Mouse (Mus musculus): ENCODE measurements around the gene Olfr773. TPM values are rescaled to one million over a fixed set of nuclear protein-coding genes. Genes with fewer than 3 reads are reported as not detected.
"Not testable (repeated sequence)": the region's sequence is repeated elsewhere in the genome, so short reads cannot be mapped to it uniquely, and the experiment has no call there.

Gene Olfr773
- total RNA-seq (2017): not detected in 2 replicates

- not testable (repeated sequence) for ATAC-seq (ENCODE audit: extremely low read depth, insufficient number of reproducible peaks, low FRiP score, poor library complexity, severe bottlenecking)
Observed at GRCm38 (mm10) chr10:129187319-129187718, at the start of gene Olfr773. TSS of gene Olfr773 (minus strand) at chr10:129187419.

- ATAC-seq (ENCODE audit: extremely low read depth, insufficient number of reproducible peaks, low FRiP score, poor library complexity, severe bottlenecking): no peak
Observed at GRCm38 (mm10) chr10:129235904-129236303, 48.7 kb upstream of the Olfr773 start, which contains the start of gene Olfr774. TSS of gene Olfr774 (plus strand) at chr10:129236204.

- ATAC-seq (ENCODE audit: extremely low read depth, insufficient number of reproducible peaks, low FRiP score, poor library complexity, severe bottlenecking): no peak
Observed at GRCm38 (mm10) chr10:129230737-129231136, 43.5 kb upstream of the Olfr773 start.

GRCm38 (mm10) chr10:129177821-129178220 is 9.4 kb downstream of the Olfr773 start, which contains the start of gene Olfr772:
TSS of gene Olfr772 (minus strand) at chr10:129177921.
- ATAC-seq (ENCODE audit: extremely low read depth, insufficient number of reproducible peaks, low FRiP score, poor library complexity, severe bottlenecking): not testable (repeated sequence)

- no peak for ATAC-seq (ENCODE audit: extremely low read depth, insufficient number of reproducible peaks, low FRiP score, poor library complexity, severe bottlenecking)
Observed at GRCm38 (mm10) chr10:129164651-129165050, 22.6 kb downstream of the Olfr773 start, which contains the start of gene Olfr771. TSS of gene Olfr771 (minus strand) at chr10:129164751.

- no peak for ATAC-seq (ENCODE audit: extremely low read depth, insufficient number of reproducible peaks, low FRiP score, poor library complexity, severe bottlenecking)
Observed at GRCm38 (mm10) chr10:129138898-129139297, 48.3 kb downstream of the Olfr773 start, which contains the start of gene Olfr770. TSS of gene Olfr770 (minus strand) at chr10:129138998.

Other genes starting within 250 kb of the Olfr773 start
- gene Mettl7b, start 226.4 kb downstream of the Olfr773 start, total RNA-seq (2017): not detected in 2 replicates
- 0.12 TPM in 1 of 2 replicates, not detected in the other for gene Olfr9, start 198.0 kb downstream of the Olfr773 start, total RNA-seq (2017)
- not detected in 2 replicates for gene Olfr763, start 176.6 kb downstream of the Olfr773 start, total RNA-seq (2017)
- not detected in 2 replicates for gene Olfr764-ps1, start 147.5 kb downstream of the Olfr773 start, total RNA-seq (2017)
- gene Olfr765, start 137.4 kb downstream of the Olfr773 start, total RNA-seq (2017): not detected in 2 replicates
- not detected in 2 replicates for gene Olfr766-ps1, start 118.4 kb downstream of the Olfr773 start, total RNA-seq (2017)
- gene Olfr767, start 104.5 kb downstream of the Olfr773 start, total RNA-seq (2017): 0.12 TPM in 1 of 2 replicates, not detected in the other
- gene Olfr768, start 88.0 kb downstream of the Olfr773 start, total RNA-seq (2017): not detected in 2 replicates
- gene Olfr769, start 69.6 kb downstream of the Olfr773 start, total RNA-seq (2017): not detected in 2 replicates
- not detected in 2 replicates for gene Olfr770, start 48.4 kb downstream of the Olfr773 start, total RNA-seq (2017)
- gene Olfr771, start 22.7 kb downstream of the Olfr773 start, total RNA-seq (2017): not detected in 2 replicates
- not detected in 2 replicates for gene Olfr772, start 9.5 kb downstream of the Olfr773 start, total RNA-seq (2017)
- 0.93 TPM in 1 of 2 replicates, not detected in the other for gene Olfr774, start 48.8 kb upstream of the Olfr773 start, total RNA-seq (2017)
- not detected in 2 replicates for gene Olfr775, start 61.0 kb upstream of the Olfr773 start, total RNA-seq (2017)
- not detected in 2 replicates for gene Olfr776, start 71.7 kb upstream of the Olfr773 start, total RNA-seq (2017)
- gene Olfr777, start 84.1 kb upstream of the Olfr773 start, total RNA-seq (2017): not detected in 2 replicates
- not detected in 2 replicates for gene Olfr780, start 130.7 kb upstream of the Olfr773 start, total RNA-seq (2017)
- gene Olfr781, start 141.4 kb upstream of the Olfr773 start, total RNA-seq (2017): not detected in 2 replicates
- gene Olfr782, start 161.4 kb upstream of the Olfr773 start, total RNA-seq (2017): not detected in 2 replicates
- not detected in 2 replicates for gene Olfr784, start 196.7 kb upstream of the Olfr773 start, total RNA-seq (2017)
- gene Olfr785, start 218.0 kb upstream of the Olfr773 start, total RNA-seq (2017): not detected in 2 replicates
- not detected in 2 replicates for gene Olfr786, start 239.9 kb upstream of the Olfr773 start, total RNA-seq (2017)